Mouse (Mus musculus): ENCODE measurements around the gene Slc7a15.

Gene Slc7a15

GRCm38 (mm10) chr12:8506954-8507707, 91.7 kb downstream of the Slc7a15 start:
- DNase-seq (ENCODE audit: low spot score), result peak; percentile 13

DNA sequence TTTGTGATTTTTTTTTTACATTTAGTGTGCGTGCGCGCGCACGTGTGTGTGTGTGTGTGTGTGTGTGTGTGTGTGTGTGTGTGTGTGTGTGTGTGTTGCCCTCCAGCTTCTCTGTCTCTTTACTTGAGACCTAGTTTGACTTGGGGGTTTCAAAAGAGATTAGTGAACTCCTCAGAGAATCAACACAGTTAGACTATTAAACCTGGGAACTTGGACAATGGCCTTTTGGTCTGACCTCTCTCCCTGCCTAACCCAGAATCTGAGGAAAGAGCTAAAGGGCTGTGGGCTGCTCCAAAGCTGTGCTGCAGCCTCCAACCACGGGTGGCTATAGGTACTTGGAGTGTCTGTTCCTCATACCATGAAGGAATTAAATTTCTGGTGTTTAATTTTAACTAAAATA, 94.7 kb downstream of the Slc7a15 start:
- DNase-seq (ENCODE audit: low spot score), result no peak

DNA sequence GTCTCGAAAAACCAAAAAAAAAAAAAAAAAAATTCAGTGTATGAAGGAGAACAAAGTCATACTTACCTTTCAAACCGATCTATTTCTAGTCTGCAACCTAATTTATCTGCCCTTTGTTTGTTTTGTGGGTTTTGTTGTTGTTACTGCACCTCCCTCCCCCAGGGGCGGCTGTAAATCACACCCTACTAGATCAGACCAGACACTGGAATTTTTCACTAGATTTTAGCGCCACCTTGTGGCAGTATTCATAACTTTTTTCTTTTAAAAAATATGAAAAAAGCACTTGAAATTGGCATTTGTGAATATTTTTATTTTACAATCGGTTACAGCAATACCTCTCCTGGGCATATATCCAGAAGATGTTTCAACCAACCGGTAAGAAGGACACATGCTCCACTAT, 96.3 kb downstream of the Slc7a15 start:
- DNase-seq (ENCODE audit: low spot score), result peak; percentile 61

- no peak for DNase-seq (ENCODE audit: low spot score)
These were observed 97.1 kb downstream of the Slc7a15 start for GRCm38 (mm10) chr12:8501571-8502305.

DNA sequence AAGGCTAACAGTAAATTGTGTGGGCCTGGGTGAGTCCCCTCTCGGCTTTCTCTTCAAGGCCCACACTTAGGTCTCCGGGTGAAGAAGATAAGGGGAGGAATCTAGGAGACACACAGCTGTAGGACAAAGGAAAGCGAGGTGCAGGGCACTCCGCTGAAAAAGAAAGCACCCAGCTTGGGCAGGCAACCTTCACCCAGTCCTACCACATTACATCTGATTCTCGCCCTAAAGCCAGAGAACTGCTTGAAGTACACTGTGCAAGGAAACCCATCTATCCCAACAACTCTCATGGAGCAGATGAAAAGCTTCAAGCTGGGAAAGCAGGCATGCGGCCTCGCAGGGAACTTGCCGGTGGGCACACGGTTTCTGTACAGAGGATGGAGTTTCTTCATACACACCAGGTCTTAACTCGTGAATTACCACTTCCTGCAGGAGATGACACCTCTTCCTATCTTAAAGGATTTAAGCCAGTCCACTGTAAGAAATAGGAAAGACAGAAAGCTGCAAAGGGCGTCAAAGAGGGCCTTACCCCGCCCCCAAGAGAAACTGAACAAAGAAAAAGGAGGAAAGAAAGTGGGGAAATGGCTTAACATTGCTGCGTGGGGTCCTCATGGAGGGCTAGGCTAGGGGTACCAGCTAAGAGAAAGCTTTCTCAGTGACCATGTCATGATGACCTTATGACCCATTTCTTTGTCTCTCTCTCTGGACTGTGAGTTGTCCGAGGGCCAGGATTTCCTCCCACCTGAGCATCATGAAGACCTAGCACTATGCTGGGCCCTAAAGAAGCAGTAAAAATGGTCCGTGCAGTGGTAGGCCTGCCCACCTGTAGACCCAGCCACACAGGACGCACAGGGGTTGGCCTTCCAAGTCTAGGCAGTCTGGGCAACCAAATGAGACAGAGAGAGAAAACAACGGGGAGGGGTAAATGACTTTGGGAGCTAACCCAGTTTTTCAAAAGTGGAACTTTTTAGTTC, 98.0 kb downstream of the Slc7a15 start:
- no peak for DNase-seq (ENCODE audit: low spot score)

DNA sequence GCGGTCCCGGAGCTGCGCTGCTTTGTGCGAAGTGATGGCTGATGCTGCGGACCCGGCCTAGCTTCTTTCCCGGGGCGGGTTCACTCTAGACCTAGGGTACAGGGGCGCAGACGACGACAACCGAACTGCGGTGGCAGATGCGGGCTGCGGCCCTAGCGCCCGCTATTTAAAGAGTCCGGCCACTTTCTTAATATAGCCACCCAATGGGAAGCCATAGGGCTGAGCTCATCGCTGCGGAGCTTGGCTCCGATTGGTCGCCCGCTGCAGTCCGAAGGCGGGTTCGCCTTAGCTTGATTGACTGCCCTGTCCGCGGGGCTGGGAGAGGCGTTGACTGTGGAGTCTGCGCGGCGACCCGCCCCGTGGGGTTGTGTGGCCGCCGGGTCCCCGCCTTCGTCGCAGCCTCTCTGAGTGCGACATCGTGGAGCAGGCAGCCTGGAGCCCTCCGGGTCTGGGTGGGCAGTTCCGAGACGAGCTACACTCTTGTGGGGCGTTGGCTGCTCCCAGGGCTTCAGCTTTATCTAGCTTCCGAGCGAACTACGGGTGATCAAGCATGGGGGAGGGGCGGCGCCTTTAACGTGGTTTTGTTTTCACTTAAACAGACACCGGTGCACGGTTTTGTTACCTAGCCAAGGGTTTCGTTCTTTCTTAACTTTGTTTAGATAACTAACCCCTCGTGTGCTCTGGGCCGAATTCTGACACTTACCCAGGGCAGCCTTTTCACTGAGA, 98.8 kb downstream of the Slc7a15 start, which contains the start of gene Rhob:
Rhob (minus strand) TSS at position 139 of the 726 bp plus-strand sequence.
- DNase-seq (ENCODE audit: low spot score), result peak; percentile 96

- peak; percentile 58 for DNase-seq (ENCODE audit: low spot score)
These were observed 99.6 kb downstream of the Slc7a15 start for GRCm38 (mm10) chr12:8499001-8499870.

GRCm38 (mm10) chr12:8498591-8499000, 100.3 kb downstream of the Slc7a15 start:
- peak; percentile 38 for DNase-seq (ENCODE audit: low spot score)

DNA sequence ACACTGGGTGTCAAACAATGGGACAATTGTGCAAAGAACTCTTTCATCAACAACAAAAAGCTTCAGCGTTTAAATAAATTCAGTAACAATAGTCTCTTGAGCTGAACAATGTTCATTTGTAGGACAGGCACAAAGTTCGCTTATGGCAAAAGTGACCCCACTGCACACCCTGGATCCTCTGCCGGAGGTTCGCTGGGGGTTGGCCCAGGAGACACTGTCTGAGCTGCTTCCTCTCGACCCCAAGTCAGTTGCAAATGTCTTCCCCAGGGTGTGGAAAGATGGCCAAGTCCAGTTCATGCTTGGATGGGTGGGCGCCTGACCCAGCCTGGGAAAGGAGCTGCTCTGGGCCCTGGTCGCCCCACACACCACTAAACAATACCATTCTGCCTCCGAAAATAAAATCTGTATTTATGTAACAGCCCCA, 100.7 kb downstream of the Slc7a15 start:
- no peak for DNase-seq (ENCODE audit: low spot score)

DNA sequence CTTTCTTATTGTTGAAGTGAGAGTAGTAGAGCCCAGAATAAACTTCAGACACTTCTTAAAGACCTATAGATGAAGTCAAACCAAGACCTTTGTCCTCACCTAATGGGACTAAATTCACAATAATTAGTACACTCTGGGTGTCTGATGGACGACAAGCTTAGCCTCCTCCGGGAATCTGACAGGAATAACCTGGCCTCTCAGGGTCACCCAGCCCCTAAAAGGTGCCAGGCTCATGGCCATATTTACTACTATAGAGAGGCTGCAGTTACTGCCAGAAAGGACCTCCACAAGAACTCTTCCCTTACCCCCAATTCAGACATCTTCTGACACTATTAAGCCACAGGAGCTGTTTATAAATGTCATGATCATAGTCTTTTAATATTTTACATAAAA, 101.6 kb downstream of the Slc7a15 start:
- DNase-seq (ENCODE audit: low spot score), result no peak

DNA sequence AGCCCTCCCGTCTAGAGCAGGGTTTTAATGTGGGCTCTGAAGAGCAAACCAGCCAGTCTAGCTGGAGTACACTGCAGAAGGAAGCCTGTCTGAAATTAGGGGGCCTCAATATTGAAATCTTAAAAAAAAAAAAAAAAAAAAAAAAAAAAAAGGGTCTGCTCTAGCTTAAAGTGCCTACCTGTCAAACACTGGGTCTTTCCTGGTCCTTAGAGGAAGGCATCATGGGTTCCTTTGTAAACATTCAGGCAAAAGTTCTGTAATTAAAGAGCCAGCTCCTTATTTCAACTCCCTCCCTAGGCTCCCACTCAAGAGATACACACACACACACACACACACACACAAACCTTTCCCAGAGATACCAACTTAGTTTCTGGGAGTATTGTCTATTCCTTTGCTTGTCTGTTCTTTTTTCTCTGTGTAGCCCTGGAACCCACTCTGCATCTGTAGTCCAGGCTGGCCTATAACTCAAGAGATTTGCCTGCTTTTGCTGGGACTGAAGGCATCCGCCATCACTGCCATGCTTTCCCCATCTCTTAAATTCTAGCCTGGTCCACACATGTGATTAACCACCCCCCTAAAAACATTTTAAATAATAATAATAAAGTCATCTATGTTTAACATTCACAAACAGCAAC, 102.1 kb downstream of the Slc7a15 start:
- DNase-seq (ENCODE audit: low spot score), result no peak

GRCm38 (mm10) chr12:8495881-8496678, 102.8 kb downstream of the Slc7a15 start:
- DNase-seq (ENCODE audit: low spot score), result peak; percentile 73

GRCm38 (mm10) chr12:8494675-8495074, 104.2 kb downstream of the Slc7a15 start:
- no peak for DNase-seq (ENCODE audit: low spot score)

- no peak for DNase-seq (ENCODE audit: low spot score)
These were observed 105.5 kb downstream of the Slc7a15 start for GRCm38 (mm10) chr12:8493386-8493785.

DNA sequence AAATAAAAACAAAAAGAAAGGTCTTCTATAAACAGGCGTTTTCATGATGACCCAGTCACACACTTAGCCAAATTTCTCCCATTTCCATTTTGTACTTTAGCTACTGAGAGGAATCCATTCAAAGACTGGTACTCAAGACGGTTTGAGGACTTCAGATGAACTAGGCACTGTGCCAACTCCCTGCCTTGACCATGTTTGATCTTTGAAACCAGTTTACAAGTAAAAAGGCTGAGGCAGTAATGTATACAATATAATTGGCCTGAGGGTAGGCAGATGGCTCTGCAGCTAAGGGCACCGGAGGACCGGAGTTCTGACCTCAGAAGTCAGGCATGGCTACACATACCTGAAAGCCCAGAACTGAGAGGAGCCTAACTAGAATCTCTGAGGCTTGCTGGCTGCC, 109.8 kb downstream of the Slc7a15 start:
- DNase-seq (ENCODE audit: low spot score), result no peak

GRCm38 (mm10) chr12:8488652-8488980, 110.2 kb downstream of the Slc7a15 start:
- no peak for DNase-seq (ENCODE audit: low spot score)

GRCm38 (mm10) chr12:8487959-8488651, 110.8 kb downstream of the Slc7a15 start:
- DNase-seq (ENCODE audit: low spot score), result peak; percentile 95

DNA sequence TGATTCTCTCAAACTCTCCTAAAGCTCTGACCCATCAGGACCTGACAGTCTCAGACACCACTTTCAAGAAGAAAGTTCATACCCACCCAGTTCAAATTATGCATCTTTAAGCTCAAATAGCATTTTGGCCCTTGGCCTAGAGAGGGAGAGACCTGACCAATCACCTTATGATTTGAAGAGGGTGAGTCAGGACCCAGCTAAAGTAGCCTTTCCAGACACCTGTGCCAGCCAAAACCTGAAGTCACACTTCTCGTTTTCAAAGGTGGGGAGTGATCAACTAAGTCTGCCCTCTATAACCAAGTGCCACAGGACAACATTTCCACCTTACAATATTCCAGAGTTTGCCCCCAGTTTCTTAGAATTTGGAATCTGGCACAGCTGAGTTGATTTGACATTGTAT, 111.6 kb downstream of the Slc7a15 start:
- DNase-seq (ENCODE audit: low spot score), result peak; percentile 39

DNA sequence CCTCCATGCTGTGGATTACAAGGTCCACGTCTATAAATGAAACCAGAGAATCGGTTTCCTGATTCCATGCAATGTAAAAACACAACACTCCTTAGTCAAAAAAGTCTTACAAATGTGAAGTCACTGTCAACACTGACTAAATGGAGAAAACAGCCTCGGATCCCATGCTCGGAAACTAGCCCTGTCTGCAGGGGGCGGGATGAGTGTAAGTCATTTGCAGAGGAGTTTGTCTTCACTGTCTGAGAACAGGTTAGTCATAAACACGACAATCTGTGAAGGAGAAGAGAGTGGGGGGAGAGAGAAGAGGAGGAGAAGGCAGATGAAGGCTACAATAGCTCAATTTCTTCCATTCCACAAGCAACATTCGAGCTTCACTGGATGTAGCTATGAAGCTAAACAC, 113.6 kb downstream of the Slc7a15 start:
- no peak for DNase-seq (ENCODE audit: low spot score)

Data from urinary bladder, postnatal 14 days (tissue).